Mouse (Mus musculus) gastrocnemius, adult 2 months (tissue): ENCODE measurements around the gene Fam189a1. TPM values are rescaled to one million over a fixed set of nuclear protein-coding genes. Genes with fewer than 3 reads are reported as not detected.
A peak's percentile ranks its signal among the peaks of the same experiment; 100 is the strongest.

Experiments used
- DNase-seq: peaks from one replicate; pipeline ENCODE4 v3.0.0; 2022
- H3K27ac ChIP-seq: fragments of 200-600 bp; 2 replicates; pipeline ENCODE4 v1.8.1; 2022; ENCODE audit warnings: mild to moderate bottlenecking
- H3K4me3 ChIP-seq: fragments of 200-600 bp; 2 replicates; pipeline ENCODE4 v1.8.1; 2022; ENCODE audit warnings: mild to moderate bottlenecking, moderate library complexity
- CTCF ChIP-seq: fragments of 200-600 bp; IDR thresholded peaks from 2 replicates; pipeline ENCODE4 v1.8.1; 2022; ENCODE audit warnings: antibody characterized with exemption, mild to moderate bottlenecking, moderate library complexity
- intact Hi-C: fragments of 180-260 bp; cut with DNase I; formaldehyde crosslinking; loops from one replicate; pipeline ENCODE4 v1.15.1; 2025
- total RNA-seq, 2 experiments: library from RNA; stranded (reverse); gene quantifications; 2 replicates each; pipeline ENCODE4 v1.2.3; 2021

Fam189a1 gene
- total RNA-seq, 2 experiments from 2014 or later: not detected

- intact Hi-C loops: no loop called here
- Histone ChIP-seq H3K27ac (peak overlapping the region; percentile 92), H3K4me3 (peak overlapping the region; percentile 92)
- no peak for DNase-seq
- TF ChIP-seq CTCF: no peak
Observed at GRCm38 (mm10) chr7:64871987-64872742, 284.2 kb downstream of the Fam189a1 start.

GRCm38 (mm10) chr7:64869549-64870065, 286.8 kb downstream of the Fam189a1 start:
- intact Hi-C loops: no loop called here
- Histone ChIP-seq H3K4me3 (no peak overlapping the region), H3K27ac (no peak overlapping the region)
- no peak for DNase-seq
- TF ChIP-seq CTCF: no peak

GRCm38 (mm10) chr7:64863538-64863937, 292.8 kb downstream of the Fam189a1 start:
- intact Hi-C loops: no loop called here
- DNase-seq: no peak
- no peak overlapping the region for H3K4me3 ChIP-seq
- TF ChIP-seq CTCF: no peak
- no peak overlapping the region for H3K27ac ChIP-seq

- no peak overlapping the region for H3K27ac ChIP-seq
- intact Hi-C loops: no loop called here
- no peak for TF ChIP-seq CTCF
- H3K4me3 ChIP-seq: no peak overlapping the region
- DNase-seq: no peak
Observed at GRCm38 (mm10) chr7:64862978-64863377, 293.4 kb downstream of the Fam189a1 start.

- intact Hi-C loops: no loop called here
- H3K27ac ChIP-seq: peak overlapping the region; percentile 35; the same call in 1 of the 2 replicates
- DNase-seq: no peak
- no peak for TF ChIP-seq CTCF
- peak overlapping the region; percentile 67 for H3K4me3 ChIP-seq
Observed at GRCm38 (mm10) chr7:64856526-64857082, 299.8 kb downstream of the Fam189a1 start.

- TF ChIP-seq CTCF: no peak
- Histone ChIP-seq H3K4me3 (peak overlapping the region; percentile 67), H3K27ac (peak overlapping the region; percentile 35)
- no peak for DNase-seq
- intact Hi-C loops: no loop called here
Observed at GRCm38 (mm10) chr7:64855976-64856375, 300.4 kb downstream of the Fam189a1 start.

- TF ChIP-seq CTCF: no peak
- intact Hi-C loops: no loop called here
- no peak overlapping the region for H3K27ac ChIP-seq
- DNase-seq: no peak
- peak overlapping the region; percentile 67 for H3K4me3 ChIP-seq
Observed at GRCm38 (mm10) chr7:64855389-64855927, 300.9 kb downstream of the Fam189a1 start.

GRCm38 (mm10) chr7:64850791-64851190, 305.6 kb downstream of the Fam189a1 start:
- Histone ChIP-seq H3K27ac (no peak overlapping the region), H3K4me3 (no peak overlapping the region)
- no peak for DNase-seq
- intact Hi-C loops: no loop called here
- no peak for TF ChIP-seq CTCF

- Histone ChIP-seq H3K27ac (no peak overlapping the region), H3K4me3 (no peak overlapping the region)
- TF ChIP-seq CTCF: no peak
- intact Hi-C loops: no loop called here
- no peak for DNase-seq
Observed at GRCm38 (mm10) chr7:64847366-64847899, 308.9 kb downstream of the Fam189a1 start.

- peak overlapping the region; percentile 35; the same call in 1 of the 2 replicates for H3K27ac ChIP-seq
- intact Hi-C loops: no loop called here
- TF ChIP-seq CTCF: no peak
- peak; percentile 34 for DNase-seq
- no peak overlapping the region for H3K4me3 ChIP-seq
Observed at GRCm38 (mm10) chr7:64846061-64846460, 310.3 kb downstream of the Fam189a1 start.

GRCm38 (mm10) chr7:64840946-64841659, 315.3 kb downstream of the Fam189a1 start:
- TF ChIP-seq CTCF: no peak
- intact Hi-C loops: no loop called here
- DNase-seq: no peak

GRCm38 (mm10) chr7:64840576-64840895, 315.8 kb downstream of the Fam189a1 start:
- TF ChIP-seq CTCF: no peak
- Histone ChIP-seq H3K27ac (no peak overlapping the region), H3K4me3 (no peak overlapping the region)
- intact Hi-C loops: no loop called here
- DNase-seq: no peak

More at GRCm38 (mm10) chr7:64840946-64841659, 315.3 kb downstream of the Fam189a1 start:
- H3K4me3 ChIP-seq: no peak overlapping the region
- H3K27ac ChIP-seq: peak overlapping the region; percentile 40; the same call in 1 of the 2 replicates
